Mouse (Mus musculus): ENCODE measurements at regions not wholly inside any gene's neighbourhood (a gene's known extent, or its start where the extent isn't known, plus 50 kb on each side); places are given as distances from the start of the nearest gene placed in this dataset.

- no peak overlapping the region for H3K4me3 ChIP-seq (replicated peaks)
- no peak overlapping the region for H3K9ac ChIP-seq
- no peaks in the 10 kb centered on the region for H3K9me3 ChIP-seq (replicated peaks)
- H3K36me3 ChIP-seq (replicated peaks), result no peaks in the 10 kb centered on the region
- H3K4me2 ChIP-seq, result no peak overlapping the region
- H3K27me3 ChIP-seq, result peaks cover 28% of the 10 kb centered on the region; the same call in 1 of the 2 replicates
- 68% methylated on average over 7 of the region's 7 CpGs for WGBS (ENCODE audit: insufficient replicate concordance)
- H3K4me1 ChIP-seq (replicated peaks), result no peaks in the 10 kb centered on the region
- H3K27ac ChIP-seq (replicated peaks), result no peak overlapping the region
- ATAC-seq (ENCODE audit: insufficient read depth), result no peak
Measured at GRCm38 (mm10) chr16:29802085-29802484, 223.0 kb downstream of the Opa1 start.

- H3K36me3 ChIP-seq (replicated peaks), result no peaks in the 10 kb centered on the region
- no peak for ATAC-seq (ENCODE audit: insufficient read depth)
- H3K9me3 ChIP-seq (replicated peaks), result no peaks in the 10 kb centered on the region
- H3K27me3 ChIP-seq, result peaks cover 29% of the 10 kb centered on the region; the same call in 1 of the 2 replicates
- no peak overlapping the region for H3K9ac ChIP-seq
- 56% methylated on average over 6 of the region's 6 CpGs for WGBS (ENCODE audit: insufficient replicate concordance)
- no peak overlapping the region for H3K4me3 ChIP-seq (replicated peaks)
- no peak overlapping the region for H3K27ac ChIP-seq (replicated peaks)
- H3K4me2 ChIP-seq, result no peak overlapping the region
- H3K4me1 ChIP-seq (replicated peaks), result no peaks in the 10 kb centered on the region
Measured at GRCm38 (mm10) chr16:29802603-29803002, 223.5 kb downstream of the Opa1 start.

- Histone ChIP-seq H3K4me3 (replicated peaks) (no peak overlapping the region), H3K4me1 (replicated peaks) (no peaks in the 10 kb centered on the region), H3K27me3 (peaks cover 45% of the 10 kb centered on the region), H3K9ac (no peak overlapping the region), H3K27ac (replicated peaks) (no peak overlapping the region), H3K4me2 (no peak overlapping the region), H3K9me3 (replicated peaks) (no peaks in the 10 kb centered on the region), H3K36me3 (replicated peaks) (no peaks in the 10 kb centered on the region)
- WGBS (ENCODE audit: insufficient replicate concordance), result 49% methylated on average over 5 of the region's 5 CpGs
- no peak for ATAC-seq (ENCODE audit: insufficient read depth)
Measured at GRCm38 (mm10) chr16:29807859-29808258, 228.7 kb downstream of the Opa1 start.

GRCm38 (mm10) chr16:29808851-29809250, 229.7 kb downstream of the Opa1 start:
- WGBS (ENCODE audit: insufficient replicate concordance), result 48% methylated on average over 4 of the region's 4 CpGs
- Histone ChIP-seq H3K27me3 (peaks cover 55% of the 10 kb centered on the region), H3K4me3 (replicated peaks) (no peak overlapping the region), H3K4me2 (no peak overlapping the region), H3K9me3 (replicated peaks) (no peaks in the 10 kb centered on the region), H3K9ac (no peak overlapping the region), H3K36me3 (replicated peaks) (no peaks in the 10 kb centered on the region), H3K27ac (replicated peaks) (no peak overlapping the region), H3K4me1 (replicated peaks) (peaks cover 8% of the 10 kb centered on the region; the same call in 1 of the 2 replicates)
- ATAC-seq (ENCODE audit: insufficient read depth), result no peak

- no peaks in the 10 kb centered on the region for H3K9me3 ChIP-seq (replicated peaks)
- H3K36me3 ChIP-seq (replicated peaks), result no peaks in the 10 kb centered on the region
- ATAC-seq (ENCODE audit: insufficient read depth), result no peak
- 4% methylated on average over 31 of the region's 31 CpGs for whole genome bisulfite sequencing (ENCODE audit: insufficient replicate concordance)
- H3K9ac ChIP-seq, result peak overlapping the region; percentile 45; the same call in 1 of the 2 replicates
- peak overlapping the region; percentile 72 for H3K4me2 ChIP-seq
- H3K27me3 ChIP-seq, result peaks cover 60% of the 10 kb centered on the region
- peaks cover 8% of the 10 kb centered on the region; the same call in 1 of the 2 replicates for H3K4me1 ChIP-seq (replicated peaks)
- no peak overlapping the region for H3K27ac ChIP-seq (replicated peaks)
- H3K4me3 ChIP-seq (replicated peaks), result peak overlapping the region; percentile 52
Measured at GRCm38 (mm10) chr16:29813411-29814038, 234.4 kb downstream of the Opa1 start.

GRCm38 (mm10) chr16:29814039-29814438, 234.9 kb downstream of the Opa1 start:
- H3K4me3 ChIP-seq (replicated peaks), result peak overlapping the region; percentile 52
- peaks cover 8% of the 10 kb centered on the region; the same call in 1 of the 2 replicates for H3K4me1 ChIP-seq (replicated peaks)
- peak; percentile 62 for ATAC-seq (ENCODE audit: insufficient read depth)
- peaks cover 56% of the 10 kb centered on the region for H3K27me3 ChIP-seq
- no peak overlapping the region for H3K27ac ChIP-seq (replicated peaks)
- no peaks in the 10 kb centered on the region for H3K36me3 ChIP-seq (replicated peaks)
- H3K4me2 ChIP-seq, result peak overlapping the region; percentile 72
- 3% methylated on average over 32 of the region's 32 CpGs for WGBS (ENCODE audit: insufficient replicate concordance)
- no peaks in the 10 kb centered on the region for H3K9me3 ChIP-seq (replicated peaks)
- H3K9ac ChIP-seq, result peak overlapping the region; percentile 45; the same call in 1 of the 2 replicates

- H3K27ac ChIP-seq (replicated peaks), result no peak overlapping the region
- H3K4me1 ChIP-seq (replicated peaks), result peaks cover 8% of the 10 kb centered on the region; the same call in 1 of the 2 replicates
- no peak overlapping the region for H3K4me2 ChIP-seq
- WGBS (ENCODE audit: insufficient replicate concordance), result 52% methylated on average over 2 of the region's 2 CpGs
- no peaks in the 10 kb centered on the region for H3K36me3 ChIP-seq (replicated peaks)
- no peak for ATAC-seq (ENCODE audit: insufficient read depth)
- peaks cover 51% of the 10 kb centered on the region for H3K27me3 ChIP-seq
- H3K4me3 ChIP-seq (replicated peaks), result no peak overlapping the region
- H3K9ac ChIP-seq, result no peak overlapping the region
- no peaks in the 10 kb centered on the region for H3K9me3 ChIP-seq (replicated peaks)
Measured at GRCm38 (mm10) chr16:29814655-29815054, 235.5 kb downstream of the Opa1 start.

GRCm38 (mm10) chr16:29815200-29815599, 236.1 kb downstream of the Opa1 start:
- Histone ChIP-seq H3K4me3 (replicated peaks) (no peak overlapping the region), H3K4me2 (no peak overlapping the region), H3K4me1 (replicated peaks) (peaks cover 8% of the 10 kb centered on the region; the same call in 1 of the 2 replicates), H3K9ac (no peak overlapping the region), H3K27me3 (peaks cover 46% of the 10 kb centered on the region), H3K27ac (replicated peaks) (no peak overlapping the region), H3K9me3 (replicated peaks) (no peaks in the 10 kb centered on the region), H3K36me3 (replicated peaks) (no peaks in the 10 kb centered on the region)
- no peak for ATAC-seq (ENCODE audit: insufficient read depth)
- 67% methylated on average over 2 of the region's 2 CpGs for WGBS (ENCODE audit: insufficient replicate concordance)

- ATAC-seq (ENCODE audit: insufficient read depth), result no peak
- no peaks in the 10 kb centered on the region for H3K9me3 ChIP-seq (replicated peaks)
- H3K4me1 ChIP-seq (replicated peaks), result peaks cover 8% of the 10 kb centered on the region; the same call in 1 of the 2 replicates
- no peak overlapping the region for H3K4me2 ChIP-seq
- peaks cover 45% of the 10 kb centered on the region for H3K27me3 ChIP-seq
- H3K27ac ChIP-seq (replicated peaks), result no peak overlapping the region
- no peak overlapping the region for H3K9ac ChIP-seq
- H3K36me3 ChIP-seq (replicated peaks), result no peaks in the 10 kb centered on the region
- H3K4me3 ChIP-seq (replicated peaks), result no peak overlapping the region
- WGBS (ENCODE audit: insufficient replicate concordance), result 68% methylated on average over 10 of the region's 10 CpGs
Measured at GRCm38 (mm10) chr16:29815632-29816337, 236.7 kb downstream of the Opa1 start.

GRCm38 (mm10) chr16:29816681-29817369, 237.7 kb downstream of the Opa1 start:
- Histone ChIP-seq H3K27ac (replicated peaks) (no peak overlapping the region), H3K27me3 (peaks cover 42% of the 10 kb centered on the region), H3K9ac (no peak overlapping the region), H3K9me3 (replicated peaks) (no peaks in the 10 kb centered on the region), H3K4me2 (no peak overlapping the region), H3K4me1 (replicated peaks) (peaks cover 8% of the 10 kb centered on the region; the same call in 1 of the 2 replicates), H3K4me3 (replicated peaks) (no peak overlapping the region), H3K36me3 (replicated peaks) (no peaks in the 10 kb centered on the region)
- WGBS (ENCODE audit: insufficient replicate concordance), result 50% methylated on average over 10 of the region's 10 CpGs
- ATAC-seq (ENCODE audit: insufficient read depth), result no peak

- 41% methylated on average over 7 of the region's 7 CpGs for WGBS (ENCODE audit: insufficient replicate concordance)
- no peak overlapping the region for H3K9ac ChIP-seq
- no peak overlapping the region for H3K4me3 ChIP-seq (replicated peaks)
- no peak for ATAC-seq (ENCODE audit: insufficient read depth)
- peaks cover 23% of the 10 kb centered on the region for H3K27me3 ChIP-seq
- H3K27ac ChIP-seq (replicated peaks), result no peak overlapping the region
- no peaks in the 10 kb centered on the region for H3K36me3 ChIP-seq (replicated peaks)
- no peaks in the 10 kb centered on the region for H3K9me3 ChIP-seq (replicated peaks)
- no peaks in the 10 kb centered on the region for H3K4me1 ChIP-seq (replicated peaks)
- no peak overlapping the region for H3K4me2 ChIP-seq
Measured at GRCm38 (mm10) chr16:29818807-29819440, 239.8 kb downstream of the Opa1 start.

Data from liver, embryonic 15.5 days (tissue).